Mouse (Mus musculus) gastrocnemius, postnatal 36 days (tissue): ENCODE results near the gene Vapb. TPM values are rescaled to one million over a fixed set of nuclear protein-coding genes. Genes with fewer than 3 reads are reported as not detected.
"Not testable (repeated sequence)": the region's sequence is repeated elsewhere in the genome, so short reads cannot be mapped to it uniquely, and the experiment has no call there.

Experiments used
- DNase-seq, 2 experiments: peaks; one replicate each; pipeline ENCODE4 v3.0.0; 2022
- intact Hi-C: fragments of 180-260 bp; cut with DNase I; formaldehyde crosslinking; loops from one replicate; pipeline ENCODE4 v1.15.1; 2025
- long read RNA-seq, 2 experiments: library from polyadenylated mRNA; stranded (forward); transcript quantifications; one replicate each; pipeline ENCODE4 v2.0.0; 2021
- total RNA-seq, 2 experiments: library from RNA; stranded (reverse); gene quantifications; 2 replicates each; pipeline ENCODE4 v1.2.3; 2021

The Vapb gene
- total RNA-seq = 100 to 1,000 TPM; 137 to 148 TPM
- long read RNA-seq, experiment 1, full-length matches to known transcripts = 5 of 25 reads
- long read RNA-seq, experiment 1, partial matches to known transcripts = 1 of 25 reads
- long read RNA-seq, experiment 1, other reads (novel, unspliced or antisense) = 19 of 25 reads
- long read RNA-seq, experiment 2, full-length matches to known transcripts = 6 of 27 reads
- long read RNA-seq, experiment 2, partial matches to known transcripts = 0 of 27 reads
- long read RNA-seq, experiment 2, other reads (novel, unspliced or antisense) = 21 of 27 reads

- DNase-seq = peak; percentile 99 to 100
Observed at GRCm38 (mm10) chr2:173737222-173737989, at the start of gene Vapb. TSS of gene Vapb (plus strand) at chr2:173737511.

DNA sequence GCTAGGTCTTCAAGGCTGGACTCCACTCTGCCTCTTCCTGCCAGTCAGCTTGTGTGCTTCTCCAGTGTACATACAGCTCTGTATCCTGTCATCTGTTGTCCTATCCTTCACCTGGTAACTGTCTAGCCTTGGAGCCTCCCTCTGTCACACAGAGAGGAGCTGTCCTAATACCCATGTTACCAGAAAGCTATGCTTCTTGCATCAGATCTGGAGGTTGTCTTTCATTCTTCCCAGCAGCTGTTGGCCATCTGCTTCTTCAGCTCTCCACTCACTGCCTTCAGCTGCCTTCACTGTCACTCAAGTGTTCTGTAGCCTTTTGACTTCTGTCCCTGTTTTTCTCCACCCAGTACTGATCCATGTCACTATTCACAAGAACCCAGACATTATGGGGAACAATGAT is 47.5 kb upstream of the Vapb start:
- DNase-seq = no peak
- intact Hi-C loops = no loop called here

More at GRCm38 (mm10) chr2:173737222-173737989, at the start of gene Vapb:
- intact Hi-C loops = loop anchor here (5.0 kb wide), 1 partner anchor 75 kb away; no protein-coding TSS in a partner anchor

GRCm38 (mm10) chr2:173691748-173692147 is 45.6 kb upstream of the Vapb start:
- intact Hi-C loops = no loop called here
- DNase-seq = no peak

- no peak for DNase-seq
Observed at GRCm38 (mm10) chr2:173692693-173693092, 44.6 kb upstream of the Vapb start.

GRCm38 (mm10) chr2:173698850-173699249 is 38.5 kb upstream of the Vapb start:
- intact Hi-C loops = no loop called here
- DNase-seq = no peak

More at GRCm38 (mm10) chr2:173692693-173693092, 44.6 kb upstream of the Vapb start:
- intact Hi-C loops = no loop called here

- DNase-seq = no peak
Observed at GRCm38 (mm10) chr2:173702096-173702866, 35.0 kb upstream of the Vapb start.

GRCm38 (mm10) chr2:173702867-173703237 is 34.5 kb upstream of the Vapb start:
- intact Hi-C loops = no loop called here
- DNase-seq = no peak

More at GRCm38 (mm10) chr2:173702096-173702866, 35.0 kb upstream of the Vapb start:
- intact Hi-C loops = no loop called here

DNA sequence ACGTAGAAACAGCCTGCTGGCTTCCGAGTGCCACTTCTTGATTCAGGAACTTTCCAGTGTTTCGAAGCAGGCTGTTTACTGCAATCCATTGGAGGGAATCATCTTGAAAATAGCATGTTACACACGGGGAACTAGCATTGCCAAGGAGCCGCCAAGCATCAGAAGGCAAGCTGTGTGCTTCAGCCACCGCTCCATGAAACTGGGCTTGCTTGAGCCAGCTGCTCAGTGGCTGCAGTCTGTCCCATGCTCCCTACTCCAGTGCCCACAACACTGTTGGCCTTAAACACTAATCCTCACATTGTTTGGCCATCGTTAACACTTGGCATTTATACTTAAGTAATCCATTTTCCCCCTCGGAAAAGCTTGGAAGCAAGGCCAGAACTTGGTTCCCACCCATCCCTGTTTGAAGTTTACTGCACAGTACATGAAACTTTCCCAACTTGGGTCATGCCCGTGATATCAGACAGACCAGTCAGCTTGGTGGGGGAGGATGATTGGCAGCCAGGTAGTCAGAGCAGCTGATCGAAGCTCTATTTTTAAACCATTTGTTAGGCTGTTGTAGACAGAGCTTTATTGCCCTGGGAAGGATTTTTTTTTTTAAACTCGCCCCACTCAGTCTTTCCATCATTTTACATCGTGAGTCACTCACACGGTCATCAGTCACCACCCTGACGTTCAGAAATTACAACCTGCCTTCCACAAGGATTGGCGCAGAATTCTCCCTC is 31.3 kb upstream of the Vapb start:
- intact Hi-C loops = no loop called here
- no peak for DNase-seq

- intact Hi-C loops, DNase-seq: not testable (repeated sequence)
Observed at GRCm38 (mm10) chr2:173707626-173708025, 29.7 kb upstream of the Vapb start.

DNA sequence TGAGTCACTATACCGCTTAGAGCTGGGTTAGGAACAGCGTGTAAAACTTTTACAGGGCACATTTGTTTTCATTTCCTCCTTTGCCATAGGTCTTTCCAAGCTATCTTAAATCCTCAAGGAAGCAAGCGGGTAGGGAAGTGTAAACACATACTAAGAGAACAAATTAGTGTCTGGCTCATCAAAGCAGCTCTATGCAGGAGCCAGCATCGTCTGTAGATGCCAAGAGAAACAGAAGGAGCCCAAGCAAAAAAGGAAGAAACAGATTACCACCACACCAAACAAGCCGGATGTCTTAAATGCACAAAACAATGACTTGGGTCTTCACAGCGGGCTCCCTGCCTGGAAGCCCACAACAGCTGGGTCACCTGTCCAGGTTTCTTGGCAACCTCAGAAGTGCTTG is 27.1 kb upstream of the Vapb start:
- DNase-seq = no peak
- intact Hi-C loops = no loop called here

DNA sequence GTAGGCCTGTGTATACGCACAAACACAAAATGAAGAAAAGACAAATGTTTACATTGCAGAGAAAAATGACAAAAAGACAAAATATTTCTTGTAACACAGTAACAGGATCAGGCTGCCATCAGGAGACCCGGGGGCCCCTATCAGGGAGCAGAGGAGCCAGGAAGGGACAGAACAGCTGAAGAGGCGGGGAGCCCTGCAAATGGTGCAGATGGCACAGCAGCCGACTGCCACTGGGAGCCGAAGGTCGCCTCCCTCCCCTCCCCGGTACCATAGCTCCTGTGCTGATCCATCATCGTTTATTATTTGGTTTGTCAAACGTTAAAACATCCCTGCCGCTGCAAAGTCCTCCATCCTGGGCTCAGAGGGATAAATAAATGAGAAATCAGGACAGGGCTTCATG is 24.7 kb upstream of the Vapb start:
- no peak for DNase-seq
- intact Hi-C loops = no loop called here

DNA sequence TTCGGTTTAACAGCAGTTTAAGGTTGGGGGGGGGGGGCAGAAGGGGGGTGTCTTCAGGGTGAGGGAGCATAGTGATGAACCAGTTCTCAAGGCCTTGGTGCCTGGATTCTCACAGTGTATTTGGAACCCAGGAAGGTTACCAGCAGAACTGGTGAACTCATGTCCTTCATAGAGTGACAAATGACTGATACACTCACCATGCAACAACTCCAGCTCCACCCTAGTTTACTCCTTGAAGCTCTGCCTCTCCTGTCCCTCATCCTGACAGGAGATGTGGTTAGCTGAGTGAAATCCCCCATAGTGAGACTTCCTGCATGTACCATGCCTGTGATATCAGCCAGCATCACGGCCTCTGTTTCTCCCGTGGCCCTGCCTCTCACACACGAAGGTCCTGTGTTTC is 24.1 kb upstream of the Vapb start:
- intact Hi-C loops = no loop called here
- DNase-seq = no peak

GRCm38 (mm10) chr2:173714620-173715218 is 22.6 kb upstream of the Vapb start:
- intact Hi-C loops = no loop called here
- no peak for DNase-seq

DNA sequence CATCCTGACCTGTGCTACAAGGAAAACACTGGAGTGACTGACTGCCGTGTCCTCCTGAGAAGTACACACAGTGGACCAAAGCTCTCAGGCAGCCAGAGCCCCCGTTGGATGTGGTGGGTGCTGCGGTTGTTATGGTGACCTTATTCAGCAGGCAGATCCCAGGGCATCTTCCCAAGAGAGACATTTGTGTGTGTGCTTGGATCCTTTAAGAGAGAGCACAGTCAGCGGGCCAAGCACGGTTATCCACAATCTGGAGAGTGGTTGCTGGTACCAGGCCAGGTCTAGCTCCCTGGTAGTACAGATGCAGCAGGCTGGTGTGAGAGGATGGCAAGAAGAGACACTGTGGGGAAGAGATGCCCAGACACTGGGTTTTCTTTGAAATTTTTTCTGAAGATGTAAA is 20.3 kb upstream of the Vapb start:
- no peak for DNase-seq
- intact Hi-C loops = no loop called here

DNA sequence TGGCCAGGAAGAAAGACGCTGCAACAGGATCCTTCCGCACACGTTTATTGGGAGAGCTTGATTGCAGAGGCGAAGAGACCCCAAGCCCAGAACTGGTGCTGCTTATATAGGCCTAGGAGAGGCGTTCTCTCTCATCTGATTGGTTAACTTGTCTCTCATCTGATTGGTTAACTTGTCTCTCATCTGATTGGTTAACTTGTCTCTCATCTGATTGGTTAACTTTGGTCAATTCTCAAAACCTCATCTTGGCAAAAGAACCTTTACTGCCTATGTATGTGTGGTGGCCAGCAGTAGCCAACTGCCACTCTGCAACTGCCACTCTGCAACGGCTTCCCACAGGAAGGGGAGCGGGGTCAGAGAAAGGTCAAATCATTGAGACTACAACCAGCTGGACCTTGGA is 18.2 kb upstream of the Vapb start, which contains the start of gene 1700010B08Rik:
Gene 1700010B08Rik, plus strand, starts transcription at position 301 of the 400 bp plus-strand sequence.
- intact Hi-C loops, DNase-seq: not testable (repeated sequence)

DNA sequence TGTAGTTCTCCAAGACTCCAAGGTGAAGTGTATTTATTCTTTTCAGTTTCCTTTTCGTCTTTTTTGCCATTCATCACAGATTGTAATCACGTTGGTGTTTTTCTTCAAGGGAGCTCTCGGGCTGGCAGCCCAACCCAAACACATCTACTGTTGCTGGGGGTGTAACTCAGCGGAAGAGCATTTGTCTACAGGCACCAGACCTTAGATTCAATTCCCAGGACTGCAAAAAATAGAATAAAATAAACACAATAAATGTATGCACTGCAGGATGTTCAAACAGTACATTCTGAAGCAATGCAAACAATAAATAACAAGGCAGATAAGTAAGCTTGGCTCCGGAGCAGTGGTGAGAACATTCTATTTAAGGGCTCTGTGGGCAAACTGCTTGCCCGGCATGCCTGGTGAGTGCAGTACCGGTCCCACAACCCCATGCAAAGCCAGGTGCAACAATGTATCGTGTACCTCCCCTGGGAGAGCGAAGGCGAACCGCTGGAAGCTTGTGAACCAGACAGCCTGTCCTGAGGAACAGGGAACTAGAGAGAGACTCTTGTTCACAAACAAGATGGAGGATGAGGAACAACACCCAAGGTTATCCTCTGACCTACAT is 15.0 kb upstream of the Vapb start:
- DNase-seq = no peak
- intact Hi-C loops = no loop called here

GRCm38 (mm10) chr2:173724382-173724781 is 12.9 kb upstream of the Vapb start:
- intact Hi-C loops = no loop called here
- no peak for DNase-seq

- intact Hi-C loops = no loop called here
Observed at GRCm38 (mm10) chr2:173724940-173725807, 12.1 kb upstream of the Vapb start.

DNA sequence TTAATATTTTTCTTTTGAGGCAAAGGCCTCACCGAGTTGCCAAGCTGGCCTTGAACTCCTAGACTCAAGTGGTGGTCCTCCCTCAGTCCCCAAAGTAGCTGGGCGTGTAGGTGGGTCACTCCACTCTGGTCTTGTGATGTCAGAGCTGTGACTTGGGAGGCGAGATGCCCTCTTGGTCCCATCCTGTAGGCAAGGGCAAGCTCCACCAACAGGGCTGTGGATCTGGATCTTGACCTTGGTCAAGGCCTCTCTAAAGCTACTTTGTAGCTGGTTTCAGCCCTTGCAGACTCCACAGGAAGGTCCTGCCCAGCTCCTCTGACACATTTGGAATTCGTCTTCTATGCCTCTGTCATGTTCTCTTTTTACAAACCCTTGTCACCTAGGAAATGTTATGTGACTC is 11.5 kb upstream of the Vapb start:
- intact Hi-C loops = no loop called here
- DNase-seq = no peak

More at GRCm38 (mm10) chr2:173724940-173725807, 12.1 kb upstream of the Vapb start:
- no peak for DNase-seq
